Mouse (Mus musculus): ENCODE results near the gene Lzic.

Lzic gene

DNA sequence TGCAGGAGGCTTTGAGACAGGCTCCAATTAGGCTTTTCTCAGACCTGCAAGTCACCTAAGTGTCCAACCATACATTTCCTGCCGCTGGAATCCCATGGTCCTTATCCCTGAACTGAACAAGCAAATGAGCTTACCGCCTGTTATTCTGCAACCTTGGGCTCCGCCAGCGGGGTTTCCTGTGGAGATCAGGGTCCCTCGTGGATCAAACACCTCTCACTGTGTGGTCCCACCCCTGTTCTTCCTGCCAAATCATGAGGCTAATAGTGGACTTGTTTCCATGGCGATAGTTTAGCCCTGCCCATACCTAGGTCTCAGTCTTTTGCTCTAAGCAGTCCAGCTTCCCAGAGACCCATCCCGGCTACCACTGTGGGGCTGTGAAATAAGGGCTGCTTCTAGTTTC, 41.3 kb downstream of the Lzic start:
- DNase-seq (ENCODE audit: low read depth, low spot score) = no peak

DNA sequence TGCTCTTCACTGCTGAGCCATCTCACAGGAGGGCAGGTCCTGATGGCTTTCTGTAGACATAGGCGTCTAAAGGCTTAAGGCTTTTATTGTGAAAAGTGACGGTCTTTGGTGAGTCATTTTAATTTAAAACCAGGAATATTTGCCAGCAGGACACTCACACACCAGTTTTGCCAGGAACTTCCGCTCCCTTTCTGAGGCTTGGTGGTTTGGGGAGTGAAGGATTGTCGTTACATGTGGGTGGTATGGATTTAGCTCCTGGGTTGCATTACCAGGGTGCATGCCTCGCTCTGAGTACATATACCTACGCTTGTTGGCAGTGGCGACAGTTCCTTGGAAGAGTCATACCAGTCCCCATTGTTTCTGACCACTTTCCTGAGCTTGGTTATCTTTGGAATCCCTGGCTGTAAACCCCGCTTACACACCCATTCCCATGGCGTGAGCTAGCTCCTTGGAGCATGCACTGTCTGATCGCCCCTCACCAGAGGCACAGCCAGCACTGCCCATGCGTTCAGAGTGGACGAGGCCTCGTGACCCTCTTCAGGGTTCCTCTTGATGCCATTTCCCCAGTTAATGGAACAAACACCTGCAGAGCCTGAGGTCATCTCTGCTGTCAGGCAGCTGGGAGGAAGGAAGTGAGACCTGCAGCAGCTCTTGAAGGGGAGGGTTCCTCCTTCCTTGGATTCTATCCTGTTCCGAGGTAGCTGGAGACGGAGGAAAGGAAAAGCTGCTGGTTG, 42.8 kb downstream of the Lzic start:
- no peak for DNase-seq (ENCODE audit: low read depth, low spot score)

GRCm38 (mm10) chr4:149529691-149530090, 44.7 kb downstream of the Lzic start:
- no peak for DNase-seq (ENCODE audit: low read depth, low spot score)

GRCm38 (mm10) chr4:149539441-149539840, 54.4 kb downstream of the Lzic start:
- DNase-seq (ENCODE audit: low read depth, low spot score) = no peak

DNA sequence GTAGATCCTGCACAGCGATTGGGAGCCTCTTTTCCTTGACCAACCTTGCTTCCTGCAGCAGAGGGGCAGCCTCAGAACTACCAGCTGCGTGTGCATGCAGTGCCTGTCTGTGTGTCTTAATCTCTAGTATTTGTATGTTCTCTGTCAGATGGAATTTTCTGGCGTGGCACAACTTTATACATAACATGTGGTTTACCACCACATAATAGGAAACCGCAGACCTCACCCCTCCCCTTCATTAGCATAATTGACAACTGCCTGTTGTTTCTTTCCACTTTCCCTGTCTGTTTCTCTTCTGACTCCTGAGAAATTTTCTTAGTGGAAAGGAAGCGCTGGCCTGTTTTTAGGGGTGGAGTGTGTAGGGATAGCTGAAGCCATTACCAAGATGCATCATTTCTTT, 56.9 kb downstream of the Lzic start:
- DNase-seq (ENCODE audit: low read depth, low spot score) = no peak

- DNase-seq (ENCODE audit: low read depth, low spot score) = no peak
These were observed 57.4 kb downstream of the Lzic start for GRCm38 (mm10) chr4:149542431-149542830.

- peak; percentile 87 for DNase-seq (ENCODE audit: low read depth, low spot score)
These were observed 58.0 kb downstream of the Lzic start for GRCm38 (mm10) chr4:149542927-149543553.

GRCm38 (mm10) chr4:149544892-149545291, 59.9 kb downstream of the Lzic start:
- no peak for DNase-seq (ENCODE audit: low read depth, low spot score)

Data from forelimb bud, embryonic 11.5 days (tissue).